Mouse (Mus musculus): ENCODE measurements around the gene Arid3c.
"Not testable (repeated sequence)": the region's sequence is repeated elsewhere in the genome, so short reads cannot be mapped to it uniquely, and the experiment has no call there.

GRCm38 (mm10) chr4:41693511-41693910 is 37.4 kb downstream of the Arid3c start:
- TF ChIP-seq POLR2A (IDR thresholded peaks at IDR 0.05; ENCODE audit: insufficient read depth, low read depth, low read length); CTCF (IDR thresholded peaks at IDR 0.05); EP300 (IDR thresholded peaks at IDR 0.05; ENCODE audit: insufficient read depth, low read depth, low read length): not testable (repeated sequence)

All from heart, adult 2 months (tissue).